Mouse (Mus musculus) activated CD4-positive, CD25-positive, alpha-beta regulatory T cell, adult 4 months (primary cell): ENCODE measurements around the gene Rbm20. TPM values are rescaled to one million over a fixed set of nuclear protein-coding genes. Genes with fewer than 3 reads are reported as not detected.
A peak's percentile ranks its signal among the peaks of the same experiment; 100 is the strongest.
"Not testable (repeated sequence)": the region's sequence is repeated elsewhere in the genome, so short reads cannot be mapped to it uniquely, and the experiment has no call there.

ENCODE experiments used
- ATAC-seq: one replicate; pipeline ENCODE4 v1.8.0; 2017
- polyA plus RNA-seq, 2 experiments: library from polyadenylated mRNA; unstranded; fragments of 100-300 nt; shearing (Covaris generic); gene quantifications; one replicate each; pipeline ENCODE4 v1.2.1; 2017

Rbm20 gene
- polyA plus RNA-seq, 2 experiments from 2014 or later, result 0.24 to 0.41 TPM

DNA sequence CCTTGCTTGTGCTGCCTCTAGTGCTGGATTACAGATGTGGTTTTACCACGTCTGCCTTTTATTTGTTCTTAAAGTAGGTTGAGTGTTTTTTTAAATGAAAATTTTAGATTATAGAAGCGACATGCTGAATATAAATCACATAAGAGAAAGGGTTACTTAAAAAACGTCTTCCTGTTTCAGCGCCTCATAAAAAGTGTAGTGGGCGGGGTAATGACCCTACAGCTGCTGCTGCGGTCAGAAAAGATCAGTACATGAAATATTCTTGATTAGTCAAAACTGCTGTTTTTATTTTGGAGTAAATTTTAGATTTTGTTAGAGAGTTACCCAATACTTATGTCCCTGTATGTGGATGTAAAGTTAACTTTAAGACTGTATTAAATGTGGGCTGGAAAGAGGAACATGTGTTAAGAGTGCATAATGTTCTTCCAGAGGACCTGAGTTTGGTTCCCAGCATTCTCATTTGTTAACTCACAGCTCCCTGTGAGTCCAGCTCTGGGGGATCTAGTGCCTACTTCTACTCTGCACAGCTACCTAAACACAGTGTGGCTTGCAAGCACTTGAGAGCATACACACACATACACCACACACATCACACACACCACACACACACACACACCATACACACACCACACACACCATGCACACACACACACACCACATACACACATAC lies 229.1 kb downstream of the Rbm20 start:
- ATAC-seq, result peak; percentile 17

- not testable (repeated sequence) for ATAC-seq
Observed at GRCm38 (mm10) chr19:53906703-53907070, 229.6 kb downstream of the Rbm20 start.

DNA sequence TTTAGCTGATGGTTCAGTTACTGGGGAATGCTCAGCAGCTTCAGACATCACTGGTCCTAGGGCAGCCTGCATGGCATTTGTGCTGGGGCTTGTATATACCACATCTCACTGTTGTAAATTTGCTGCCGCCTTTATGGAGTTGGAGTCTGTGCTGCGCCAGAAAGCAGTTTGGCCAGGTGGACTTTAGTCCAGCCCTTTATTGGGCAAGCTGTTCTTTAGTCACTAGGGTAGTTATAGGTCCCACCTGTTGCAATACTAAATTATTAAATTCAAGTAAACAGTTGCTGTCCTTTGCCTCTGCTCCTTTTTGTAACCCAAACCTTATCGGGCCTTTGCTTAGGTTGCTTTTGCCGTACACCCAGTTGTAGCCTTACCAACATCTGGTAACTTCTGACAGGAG lies 237.8 kb downstream of the Rbm20 start:
- ATAC-seq, result no peak

Other genes with a start within 250 kb of the Rbm20 start
- 10 to 100 TPM; 10.2 to 11.4 TPM for gene Dusp5, start 148.2 kb upstream of the Rbm20 start, polyA plus RNA-seq
- 100 to 1,000 TPM; 157 to 194 TPM for gene Nutf2-ps1, start 88.2 kb upstream of the Rbm20 start, polyA plus RNA-seq
- 10 to 100 TPM; 35.7 to 38.4 TPM for gene Smc3, start 76.9 kb upstream of the Rbm20 start, polyA plus RNA-seq
- gene Pdcd4, start 214.9 kb downstream of the Rbm20 start, polyA plus RNA-seq, result 100 to 1,000 TPM; 479 to 707 TPM